Comparison of ENCODE assay signal across 11 mouse cellular contexts in genomic region chr1:82571758-82572157, GRCm38 (mm10). TPM values are rescaled to one million over a fixed set of nuclear protein-coding genes. Genes with fewer than 3 reads are reported as not detected.
DNase-seq lines count a peak whose midpoint lies in the region; ATAC-seq lines count a peak whose summit lies in the region.
"Had no signal": no experiment of that assay in that cellular context is flagged by ENCODE, and none has a peak within 500 bp of the region (broad histone marks: within the 10 kb centered on the region; RNA-seq: fewer than 3 reads in every experiment).

No protein-coding gene starts in this region.

- DNase-seq in hindbrain, embryonic 11.5 days (ENCODE audit: low spot score), result peak; percentile 21
- peak; percentile 11 for DNase-seq in thymus, postnatal 0 days (ENCODE audit: low spot score)
- no peak for DNase-seq in thymus, postnatal 14 days
- DNase-seq in c-Kit-positive CD71-positive TER-119-negative erythroid progenitor cells, embryonic 14.5 days (ENCODE audit: low read depth), result peak; percentile 20
- no peak for DNase-seq in ovary, adult 18-20 months (ENCODE audit: low spot score)
- DNase-seq in right cerebral cortex, postnatal 14 days, result no peak
- no peak for DNase-seq in thymus, postnatal 36 days
- DNase-seq: heart, postnatal 36 days had no signal

- H3K27me3 ChIP-seq in hindbrain, embryonic 11.5 days (ENCODE audit: control insufficient read depth, insufficient read depth, low read length), result no peaks in the 10 kb centered on the region
- no peaks in the 10 kb centered on the region for H3K27me3 ChIP-seq in hindbrain, embryonic 13.5 days
- H3K27me3 ChIP-seq: embryonic facial prominence, embryonic 12.5 days had no signal

- H3K4me1 ChIP-seq in hindbrain, embryonic 11.5 days (replicated peaks; ENCODE audit: control insufficient read depth, insufficient read depth, low read length), result no peaks in the 10 kb centered on the region
- H3K4me1 ChIP-seq in hindbrain, embryonic 13.5 days (replicated peaks), result no peaks in the 10 kb centered on the region
- H3K4me1 ChIP-seq: embryonic facial prominence, embryonic 12.5 days had no signal

- 68% methylated on average over 1 of the region's 1 CpGs for WGBS in hindbrain, embryonic 11.5 days
- 78% methylated on average over 1 of the region's 1 CpGs for WGBS in hindbrain, embryonic 13.5 days

- H3K4me3 ChIP-seq in hindbrain, embryonic 11.5 days (ENCODE audit: low read depth, low read length), result no peak overlapping the region
- no peak overlapping the region for H3K4me3 ChIP-seq in hindbrain, embryonic 13.5 days
- H3K4me3 ChIP-seq: embryonic facial prominence, embryonic 12.5 days had no signal

- H3K9me3 ChIP-seq in hindbrain, embryonic 11.5 days (ENCODE audit: control insufficient read depth, low read length), result no peaks in the 10 kb centered on the region
- no peaks in the 10 kb centered on the region for H3K9me3 ChIP-seq in hindbrain, embryonic 13.5 days
- H3K9me3 ChIP-seq: embryonic facial prominence, embryonic 12.5 days had no signal

- H3K4me2 ChIP-seq in hindbrain, embryonic 11.5 days (replicated peaks; ENCODE audit: low read depth, low read length), result no peak overlapping the region
- no peak overlapping the region for H3K4me2 ChIP-seq in hindbrain, embryonic 13.5 days
- H3K4me2 ChIP-seq: embryonic facial prominence, embryonic 12.5 days had no signal

- ATAC-seq in hindbrain, embryonic 11.5 days (ENCODE audit: low FRiP score), result no peak
- no peak for ATAC-seq in hindbrain, embryonic 13.5 days (ENCODE audit: low FRiP score)

- no peaks in the 10 kb centered on the region for H3K36me3 ChIP-seq in hindbrain, embryonic 11.5 days (ENCODE audit: control insufficient read depth, insufficient read depth, low read length)
- no peaks in the 10 kb centered on the region for H3K36me3 ChIP-seq in hindbrain, embryonic 13.5 days
- H3K36me3 ChIP-seq: embryonic facial prominence, embryonic 12.5 days had no signal

- H3K9ac ChIP-seq in hindbrain, embryonic 11.5 days (ENCODE audit: low read depth, low read length), result no peak overlapping the region
- H3K9ac ChIP-seq in hindbrain, embryonic 13.5 days, result no peak overlapping the region
- H3K9ac ChIP-seq: embryonic facial prominence, embryonic 12.5 days had no signal

- H3K27ac ChIP-seq in hindbrain, embryonic 11.5 days (ENCODE audit: low read depth, low read length), result no peak overlapping the region
- no peak overlapping the region for H3K27ac ChIP-seq in hindbrain, embryonic 13.5 days
- H3K27ac ChIP-seq: embryonic facial prominence, embryonic 12.5 days; macrophage had no signal

RNA-seq across cellular contexts. Expression of gene Col4a4, which starts 14.9 kb away (rescaled TPM):
- polyA plus RNA-seq in hindbrain, embryonic 11.5 days (2014; fragmentation: Nextera tagmentation; extraction: Ambion mirVana), result 0.15 TPM in 2 replicates
- 0.26 and 0.32 TPM in 2 replicates for polyA plus RNA-seq in hindbrain, embryonic 13.5 days (2015; fragmentation: Nextera tagmentation; extraction: Ambion mirVana)
- 0.03 and 0.04 TPM in 2 replicates for polyA plus RNA-seq in thymus, postnatal 0 days (2015; fragmentation: Nextera tagmentation; extraction: Ambion mirVana)
- polyA plus RNA-seq: macrophage had no signal

RNA-seq across cellular contexts. Expression of gene Col4a3, which starts 15.0 kb away (rescaled TPM):
- 0.09 and 0.15 TPM in 2 replicates for polyA plus RNA-seq in hindbrain, embryonic 11.5 days (2014; fragmentation: Nextera tagmentation; extraction: Ambion mirVana)
- polyA plus RNA-seq in hindbrain, embryonic 13.5 days (2015; fragmentation: Nextera tagmentation; extraction: Ambion mirVana), result 0.23 and 0.25 TPM in 2 replicates
- 0.06 and 0.09 TPM in 2 replicates for polyA plus RNA-seq in thymus, postnatal 0 days (2015; fragmentation: Nextera tagmentation; extraction: Ambion mirVana)
- polyA plus RNA-seq: macrophage had no signal

Comparison
In these comparisons a context has a peak if more than half of its experiments do, and no peak if none do; other contexts are left out.
1. DNase-seq: peak in hindbrain, embryonic 11.5 days (single experiment), thymus, postnatal 0 days (single experiment) and c-Kit-positive CD71-positive TER-119-negative erythroid progenitor cells, embryonic 14.5 days (single experiment); none in thymus, postnatal 14 days (single experiment), ovary, adult 18-20 months (single experiment), right cerebral cortex, postnatal 14 days (single experiment) and thymus, postnatal 36 days (0 of 2).